Mouse (Mus musculus) lung, adult 2 months (tissue): ENCODE measurements around the gene Map2k6.

Experiments used
- CTCF ChIP-seq: fragments of 200-500 bp; IDR thresholded peaks from 2 replicates; pipeline ENCODE4 v1.5.1; 2011; ENCODE audit warnings: mild to moderate bottlenecking, low read length, control low read depth; ENCODE audit not compliant: insufficient read depth
- POLR2A ChIP-seq: fragments of 200-500 bp; IDR thresholded peaks from 2 replicates; pipeline ENCODE4 v1.6.1; 2011; ENCODE audit warnings: low read depth, mild to moderate bottlenecking, control low read depth, low read length, borderline replicate concordance; ENCODE audit errors: extremely low read depth

DNA sequence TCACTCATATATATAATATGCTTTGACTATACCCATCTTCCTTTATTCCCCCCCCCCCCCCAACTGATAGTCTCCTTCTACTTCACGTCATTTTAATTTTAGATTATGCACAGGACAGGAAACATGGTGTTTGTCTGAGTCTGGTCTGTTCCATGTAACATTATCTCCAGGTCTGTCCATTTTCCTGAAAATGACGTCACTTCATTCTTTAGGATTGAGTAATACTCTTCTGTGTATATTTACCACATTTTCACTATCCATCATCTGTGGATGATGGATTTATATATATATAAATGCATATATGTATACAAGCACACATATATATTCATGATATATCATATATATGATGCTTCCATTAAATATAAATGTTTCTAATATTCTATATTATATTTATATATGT, 70.1 kb downstream of the Map2k6 start:
- TF ChIP-seq CTCF, result no peak
- TF ChIP-seq POLR2A, result no peak
